Mouse (Mus musculus) C2C12 (cell line): ENCODE measurements around the gene Gstm6.
"Not testable (repeated sequence)": the region's sequence is repeated elsewhere in the genome, so short reads cannot be mapped to it uniquely, and the experiment has no call there.

Experiments
- CEBPB ChIP-seq: IDR thresholded peaks from one replicate; pipeline ENCODE4 v1.6.1; 2011; ENCODE audit warnings: low read depth, mild to moderate bottlenecking, control low read depth, moderate library complexity
- CTCF ChIP-seq: IDR thresholded peaks from one replicate; pipeline ENCODE4 v1.5.1; 2011; ENCODE audit not compliant: control insufficient read depth, insufficient read depth, insufficient read length
- FOSL1 ChIP-seq: IDR thresholded peaks from one replicate; pipeline ENCODE4 v1.8.0; 2011; ENCODE audit warnings: mild to moderate bottlenecking, low read length; ENCODE audit not compliant: poor library complexity, insufficient read depth, severe bottlenecking
- MAX ChIP-seq: IDR thresholded peaks from one replicate; pipeline ENCODE4 v1.6.1; 2011; ENCODE audit warnings: mild to moderate bottlenecking, control low read depth
- MYOD1 ChIP-seq: IDR thresholded peaks from one replicate; pipeline ENCODE4 v1.6.1; 2011; ENCODE audit warnings: low read depth; ENCODE audit not compliant: control insufficient read depth, insufficient read length
- MYOG ChIP-seq: IDR thresholded peaks from one replicate; pipeline ENCODE4 v1.6.1; 2011; ENCODE audit not compliant: control insufficient read depth, insufficient read length; ENCODE audit errors: extremely low read depth
- USF1 ChIP-seq: IDR thresholded peaks from one replicate; pipeline ENCODE4 v1.6.1; 2011; ENCODE audit warnings: low read depth, mild to moderate bottlenecking, control low read depth, moderate library complexity

DNA sequence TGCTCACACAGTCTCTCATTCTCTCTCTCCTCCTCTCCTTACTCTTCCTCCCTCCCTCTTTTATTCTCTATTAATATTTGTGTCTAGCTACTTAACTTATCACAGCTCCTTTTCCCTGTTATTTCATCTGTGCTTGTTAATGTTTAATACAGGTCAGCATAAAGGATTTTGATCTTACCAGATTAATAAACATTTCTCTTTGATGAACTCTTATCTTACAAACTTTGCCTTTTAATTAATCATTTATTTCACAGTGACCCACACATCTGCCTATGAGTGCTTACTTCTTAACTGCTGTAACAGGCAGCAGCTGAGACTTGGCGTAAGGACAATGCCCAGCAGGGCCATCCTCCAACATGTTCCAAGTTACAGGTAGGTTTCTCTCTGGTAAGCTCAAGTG lies 5.9 kb upstream of the Gstm6 start:
- not testable (repeated sequence) for TF ChIP-seq CTCF, MYOG, USF1, MAX, CEBPB, FOSL1, MYOD1
